Mouse (Mus musculus): ENCODE measurements around the gene Tipin. TPM values are rescaled to one million over a fixed set of nuclear protein-coding genes. Genes with fewer than 3 reads are reported as not detected.
A peak's percentile ranks its signal among the peaks of the same experiment; 100 is the strongest.

Gene Tipin
- polyA plus RNA-seq, 1 experiment = 80.0 TPM

- no peaks in the 10 kb centered on the region for H3K36me3 ChIP-seq (ENCODE audit: control insufficient read depth, insufficient read depth)
- H3K4me3 ChIP-seq (ENCODE audit: insufficient read depth, poor library complexity, severe bottlenecking) = no peak overlapping the region
- H3K79me3 ChIP-seq (ENCODE audit: low read depth) = no peaks in the 10 kb centered on the region
- no peaks in the 10 kb centered on the region for H3K79me2 ChIP-seq (ENCODE audit: control insufficient read depth, insufficient read depth)
- no peaks in the 10 kb centered on the region for H3K27me3 ChIP-seq (ENCODE audit: control insufficient read depth, insufficient read depth, insufficient read length)
- TF ChIP-seq FOSL1 (IDR thresholded peaks at IDR 0.05; ENCODE audit: insufficient read depth, low read length, poor library complexity, severe bottlenecking) (no peak), CTCF (IDR thresholded peaks at IDR 0.05; ENCODE audit: control insufficient read depth, insufficient read depth, insufficient read length) (peak; percentile 8), USF1 (IDR thresholded peaks at IDR 0.05; ENCODE audit: low read depth) (no peak)
- no peak overlapping the region for H3ac ChIP-seq (ENCODE audit: control insufficient read depth, insufficient read length, low read depth)
Observed at GRCm38 (mm10) chr9:64272611-64273010, 8.8 kb upstream of the Tipin start.

- Histone ChIP-seq H3K36me3 (ENCODE audit: control insufficient read depth, insufficient read depth) (no peaks in the 10 kb centered on the region), H3K79me2 (ENCODE audit: control insufficient read depth, insufficient read depth) (no peaks in the 10 kb centered on the region), H3K4me3 (ENCODE audit: insufficient read depth, poor library complexity, severe bottlenecking) (no peak overlapping the region), H3K27me3 (ENCODE audit: control insufficient read depth, insufficient read depth, insufficient read length) (no peaks in the 10 kb centered on the region), H3ac (ENCODE audit: control insufficient read depth, insufficient read length, low read depth) (no peak overlapping the region), H3K79me3 (ENCODE audit: low read depth) (no peaks in the 10 kb centered on the region)
- TF ChIP-seq MYOD1 (IDR thresholded peaks at IDR 0.05; ENCODE audit: control insufficient read depth, insufficient read length, low read depth) (no peak), CTCF (IDR thresholded peaks at IDR 0.05; ENCODE audit: control insufficient read depth, insufficient read depth, insufficient read length) (no peak), USF1 (IDR thresholded peaks at IDR 0.05; ENCODE audit: low read depth) (no peak), MYOG (IDR thresholded peaks at IDR 0.05; ENCODE audit: control insufficient read depth, extremely low read depth, insufficient read length) (no peak), FOSL1 (IDR thresholded peaks at IDR 0.05; ENCODE audit: insufficient read depth, low read length, poor library complexity, severe bottlenecking) (no peak), CEBPB (IDR thresholded peaks at IDR 0.05; ENCODE audit: low read depth) (no peak), MAX (IDR thresholded peaks at IDR 0.05) (no peak)
Observed at GRCm38 (mm10) chr9:64273757-64274156, 7.6 kb upstream of the Tipin start.

GRCm38 (mm10) chr9:64274291-64274690 lies 7.1 kb upstream of the Tipin start:
- Histone ChIP-seq H3K27me3 (ENCODE audit: control insufficient read depth, insufficient read depth, insufficient read length) (no peaks in the 10 kb centered on the region), H3K79me2 (ENCODE audit: control insufficient read depth, insufficient read depth) (no peaks in the 10 kb centered on the region), H3K4me3 (ENCODE audit: insufficient read depth, poor library complexity, severe bottlenecking) (no peak overlapping the region), H3ac (ENCODE audit: control insufficient read depth, insufficient read length, low read depth) (no peak overlapping the region), H3K36me3 (ENCODE audit: control insufficient read depth, insufficient read depth) (no peaks in the 10 kb centered on the region), H3K79me3 (ENCODE audit: low read depth) (no peaks in the 10 kb centered on the region)
- TF ChIP-seq CTCF (IDR thresholded peaks at IDR 0.05; ENCODE audit: control insufficient read depth, insufficient read depth, insufficient read length) (no peak), MYOD1 (IDR thresholded peaks at IDR 0.05; ENCODE audit: control insufficient read depth, insufficient read length, low read depth) (no peak), MAX (IDR thresholded peaks at IDR 0.05) (no peak), CEBPB (IDR thresholded peaks at IDR 0.05; ENCODE audit: low read depth) (no peak), MYOG (IDR thresholded peaks at IDR 0.05; ENCODE audit: control insufficient read depth, extremely low read depth, insufficient read length) (no peak), FOSL1 (IDR thresholded peaks at IDR 0.05; ENCODE audit: insufficient read depth, low read length, poor library complexity, severe bottlenecking) (no peak), USF1 (IDR thresholded peaks at IDR 0.05; ENCODE audit: low read depth) (no peak)

GRCm38 (mm10) chr9:64274919-64275318 lies 6.5 kb upstream of the Tipin start:
- Histone ChIP-seq H3K27me3 (ENCODE audit: control insufficient read depth, insufficient read depth, insufficient read length) (no peaks in the 10 kb centered on the region), H3K79me3 (ENCODE audit: low read depth) (no peaks in the 10 kb centered on the region), H3K79me2 (ENCODE audit: control insufficient read depth, insufficient read depth) (no peaks in the 10 kb centered on the region), H3ac (ENCODE audit: control insufficient read depth, insufficient read length, low read depth) (no peak overlapping the region), H3K4me3 (ENCODE audit: insufficient read depth, poor library complexity, severe bottlenecking) (no peak overlapping the region), H3K36me3 (ENCODE audit: control insufficient read depth, insufficient read depth) (no peaks in the 10 kb centered on the region)
- TF ChIP-seq MYOD1 (IDR thresholded peaks at IDR 0.05; ENCODE audit: control insufficient read depth, insufficient read length, low read depth) = no peak
- no peak for TF ChIP-seq MYOG (IDR thresholded peaks at IDR 0.05; ENCODE audit: control insufficient read depth, extremely low read depth, insufficient read length)
- TF ChIP-seq FOSL1 (IDR thresholded peaks at IDR 0.05; ENCODE audit: insufficient read depth, low read length, poor library complexity, severe bottlenecking) = no peak
- no peak for TF ChIP-seq CEBPB (IDR thresholded peaks at IDR 0.05; ENCODE audit: low read depth)

GRCm38 (mm10) chr9:64277706-64278105 lies 3.7 kb upstream of the Tipin start:
- Histone ChIP-seq H3K27me3 (ENCODE audit: control insufficient read depth, insufficient read depth, insufficient read length) (no peaks in the 10 kb centered on the region), H3K79me2 (ENCODE audit: control insufficient read depth, insufficient read depth) (peaks cover 13% of the 10 kb centered on the region), H3K4me3 (ENCODE audit: insufficient read depth, poor library complexity, severe bottlenecking) (no peak overlapping the region), H3K79me3 (ENCODE audit: low read depth) (peaks cover 9% of the 10 kb centered on the region), H3ac (ENCODE audit: control insufficient read depth, insufficient read length, low read depth) (no peak overlapping the region), H3K36me3 (ENCODE audit: control insufficient read depth, insufficient read depth) (no peaks in the 10 kb centered on the region)
- TF ChIP-seq CEBPB (IDR thresholded peaks at IDR 0.05; ENCODE audit: low read depth) = no peak
- TF ChIP-seq FOSL1 (IDR thresholded peaks at IDR 0.05; ENCODE audit: insufficient read depth, low read length, poor library complexity, severe bottlenecking) = no peak
- no peak for TF ChIP-seq USF1 (IDR thresholded peaks at IDR 0.05; ENCODE audit: low read depth)
- TF ChIP-seq MAX (IDR thresholded peaks at IDR 0.05) = no peak
- no peak for TF ChIP-seq MYOG (IDR thresholded peaks at IDR 0.05; ENCODE audit: control insufficient read depth, extremely low read depth, insufficient read length)
- no peak for TF ChIP-seq MYOD1 (IDR thresholded peaks at IDR 0.05; ENCODE audit: control insufficient read depth, insufficient read length, low read depth)
- no peak for TF ChIP-seq CTCF (IDR thresholded peaks at IDR 0.05; ENCODE audit: control insufficient read depth, insufficient read depth, insufficient read length)

- H3K79me2 ChIP-seq (ENCODE audit: control insufficient read depth, insufficient read depth) = peaks cover 24% of the 10 kb centered on the region
- no peak for TF ChIP-seq FOSL1 (IDR thresholded peaks at IDR 0.05; ENCODE audit: insufficient read depth, low read length, poor library complexity, severe bottlenecking)
- TF ChIP-seq MAX (IDR thresholded peaks at IDR 0.05) = no peak
- no peak for TF ChIP-seq MYOG (IDR thresholded peaks at IDR 0.05; ENCODE audit: control insufficient read depth, extremely low read depth, insufficient read length)
- no peak for TF ChIP-seq CTCF (IDR thresholded peaks at IDR 0.05; ENCODE audit: control insufficient read depth, insufficient read depth, insufficient read length)
- TF ChIP-seq CEBPB (IDR thresholded peaks at IDR 0.05; ENCODE audit: low read depth) = no peak
- no peak for TF ChIP-seq MYOD1 (IDR thresholded peaks at IDR 0.05; ENCODE audit: control insufficient read depth, insufficient read length, low read depth)
- TF ChIP-seq USF1 (IDR thresholded peaks at IDR 0.05; ENCODE audit: low read depth) = no peak
- no peaks in the 10 kb centered on the region for H3K27me3 ChIP-seq (ENCODE audit: control insufficient read depth, insufficient read depth, insufficient read length)
- H3K36me3 ChIP-seq (ENCODE audit: control insufficient read depth, insufficient read depth) = peaks cover 4% of the 10 kb centered on the region
- peaks cover 20% of the 10 kb centered on the region for H3K79me3 ChIP-seq (ENCODE audit: low read depth)
- no peak overlapping the region for H3K4me3 ChIP-seq (ENCODE audit: insufficient read depth, poor library complexity, severe bottlenecking)
- H3ac ChIP-seq (ENCODE audit: control insufficient read depth, insufficient read length, low read depth) = no peak overlapping the region
Observed at GRCm38 (mm10) chr9:64278665-64279310, 2.6 kb upstream of the Tipin start.
